Comparison of ENCODE assay signal across 21 mouse cellular contexts in the genomic region with DNA sequence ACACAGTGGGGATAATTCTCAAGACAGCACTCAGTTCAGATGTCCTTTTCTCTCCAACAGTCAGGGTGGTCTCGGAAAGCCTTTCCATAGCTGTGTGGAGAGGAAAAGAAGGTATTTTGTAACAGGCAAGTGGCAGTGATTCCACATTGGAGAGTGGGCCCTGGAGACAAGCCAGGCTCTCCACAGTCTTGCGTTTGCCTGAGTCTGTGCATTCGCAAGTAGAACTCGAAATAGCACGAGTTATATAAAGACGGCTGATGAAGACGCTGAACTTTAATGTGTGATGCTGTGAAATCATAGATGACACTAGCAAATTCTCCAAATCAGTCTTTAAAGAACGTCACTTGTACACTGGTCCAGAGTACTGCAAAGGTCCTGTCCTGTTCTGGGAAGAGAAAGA.
A peak's percentile ranks its signal among the peaks of the same experiment; 100 is the strongest.
DNase-seq lines count a peak whose midpoint lies in the region; ATAC-seq lines count a peak whose summit lies in the region.
"Had no signal": no experiment of that assay in that cellular context is flagged by ENCODE, and none has a peak within 500 bp of the region (broad histone marks: within the 10 kb centered on the region; RNA-seq: fewer than 3 reads in every experiment).

No protein-coding gene starts in this region.

- no peak for DNase-seq in forebrain, embryonic 10.5 days (ENCODE audit: extremely low spot score, low spot score)
- peak; percentile 92 for DNase-seq in brain, adult 2 months (ENCODE audit: low read depth, low spot score)
- peak; percentile 83 to 94 for DNase-seq in frontal cortex, postnatal 36 days (ENCODE audit: low spot score in 2 of 2)
- peak; percentile 91 for DNase-seq in right cerebral cortex, adult 18-20 months
- DNase-seq in lung, postnatal 36 days: no peak
- DNase-seq: adrenal gland, postnatal 25 days; lung, adult 18-20 months; lung, postnatal 4 days; spleen, adult 18-20 months; thymus, postnatal 4 days had no signal

- H3K27ac ChIP-seq in forebrain, embryonic 13.5 days: no peak overlapping the region
- H3K27ac ChIP-seq in forebrain, embryonic 10.5 days: no peak overlapping the region
- no peak overlapping the region for H3K27ac ChIP-seq in neural tube, embryonic 15.5 days (replicated peaks)
- H3K27ac ChIP-seq: heart, embryonic 15.5 days; kidney, embryonic 15.5 days; limb, embryonic 15.5 days; midbrain, embryonic 13.5 days; stomach, postnatal 0 days had no signal

- no peak overlapping the region for H3K4me3 ChIP-seq in forebrain, embryonic 13.5 days
- no peak overlapping the region for H3K4me3 ChIP-seq in forebrain, embryonic 10.5 days
- H3K4me3 ChIP-seq in neural tube, embryonic 15.5 days (replicated peaks): no peak overlapping the region
- H3K4me3 ChIP-seq: heart, embryonic 15.5 days; kidney, embryonic 15.5 days; limb, embryonic 15.5 days; midbrain, embryonic 13.5 days had no signal

- peaks cover 8% of the 10 kb centered on the region; the same call in 1 of the 2 replicates for H3K4me1 ChIP-seq in forebrain, embryonic 13.5 days
- no peaks in the 10 kb centered on the region for H3K4me1 ChIP-seq in forebrain, embryonic 10.5 days
- H3K4me1 ChIP-seq in neural tube, embryonic 15.5 days: no peaks in the 10 kb centered on the region
- H3K4me1 ChIP-seq: midbrain, embryonic 13.5 days had no signal

- WGBS in forebrain, embryonic 13.5 days: 93% methylated on average over 8 of the region's 8 CpGs
- WGBS in forebrain, embryonic 10.5 days: 96% methylated on average over 8 of the region's 8 CpGs
- WGBS in neural tube, embryonic 15.5 days: 88% methylated on average over 8 of the region's 8 CpGs

- H3K9ac ChIP-seq in forebrain, embryonic 13.5 days: no peak overlapping the region
- no peak overlapping the region for H3K9ac ChIP-seq in neural tube, embryonic 15.5 days (replicated peaks)
- H3K9ac ChIP-seq: heart, embryonic 15.5 days; kidney, embryonic 15.5 days; limb, embryonic 15.5 days; midbrain, embryonic 13.5 days had no signal

- H3K36me3 ChIP-seq in forebrain, embryonic 13.5 days (ENCODE audit: poor library complexity, severe bottlenecking): no peaks in the 10 kb centered on the region
- H3K36me3 ChIP-seq in forebrain, embryonic 10.5 days (replicated peaks): no peaks in the 10 kb centered on the region
- H3K36me3 ChIP-seq in neural tube, embryonic 15.5 days: no peaks in the 10 kb centered on the region
- H3K36me3 ChIP-seq: heart, embryonic 15.5 days; kidney, embryonic 15.5 days; limb, embryonic 15.5 days; midbrain, embryonic 13.5 days had no signal

- peak; percentile 19; the same call in 1 of the 2 replicates for ATAC-seq in forebrain, embryonic 13.5 days
- ATAC-seq in megakaryocyte progenitor cell, adult 5-6 weeks (replicated peaks; ENCODE audit: poor library complexity): no peak
- no peak for ATAC-seq in neural tube, embryonic 15.5 days (ENCODE audit: low FRiP score)
- ATAC-seq: activated CD4-positive, CD25-positive, alpha-beta regulatory T cell, adult 4 months; inflammation-experienced regulatory T-cells, adult 6 months; midbrain, embryonic 13.5 days had no signal

- H3K27me3 ChIP-seq in forebrain, embryonic 13.5 days: no peaks in the 10 kb centered on the region
- no peaks in the 10 kb centered on the region for H3K27me3 ChIP-seq in forebrain, embryonic 10.5 days (ENCODE audit: poor library complexity, severe bottlenecking)
- no peaks in the 10 kb centered on the region for H3K27me3 ChIP-seq in neural tube, embryonic 15.5 days (replicated peaks)
- H3K27me3 ChIP-seq: CH12.LX; heart, embryonic 15.5 days; kidney, embryonic 15.5 days; limb, embryonic 15.5 days; midbrain, embryonic 13.5 days had no signal

- no peak overlapping the region for H3K4me2 ChIP-seq in forebrain, embryonic 13.5 days
- no peak overlapping the region for H3K4me2 ChIP-seq in neural tube, embryonic 15.5 days
- H3K4me2 ChIP-seq: heart, embryonic 15.5 days; kidney, embryonic 15.5 days; limb, embryonic 15.5 days; midbrain, embryonic 13.5 days had no signal

- no peaks in the 10 kb centered on the region for H3K9me3 ChIP-seq in forebrain, embryonic 13.5 days (replicated peaks)
- H3K9me3 ChIP-seq in forebrain, embryonic 10.5 days: no peaks in the 10 kb centered on the region
- no peaks in the 10 kb centered on the region for H3K9me3 ChIP-seq in neural tube, embryonic 15.5 days (replicated peaks)
- H3K9me3 ChIP-seq: heart, embryonic 15.5 days; kidney, embryonic 15.5 days; limb, embryonic 15.5 days; midbrain, embryonic 13.5 days had no signal

Comparison
In these comparisons a context has a peak if more than half of its experiments do, and no peak if none do; other contexts are left out.
1. DNase-seq: peak in brain, adult 2 months (single experiment), frontal cortex, postnatal 36 days (2 of 2) and right cerebral cortex, adult 18-20 months (single experiment); none in forebrain, embryonic 10.5 days (single experiment) and lung, postnatal 36 days (single experiment).